Mouse (Mus musculus) embryonic facial prominence, embryonic 14.5 days (tissue): ENCODE data around the gene Thumpd3. TPM values are rescaled to one million over a fixed set of nuclear protein-coding genes. Genes with fewer than 3 reads are reported as not detected.

Experiments used
- ATAC-seq: fragments of 200-750 bp; cut with Nextera tagmentation; 2 replicates; pipeline ENCODE4 v1.8.0; 2017; ENCODE audit warnings: low read depth, moderate number of reproducible peaks, moderate TSS enrichment
- DNase-seq: peaks from one replicate; pipeline ENCODE4 v3.0.0-alpha.2; 2015; ENCODE audit warnings: low spot score
- H3K27ac ChIP-seq: fragments of 300-500 bp; sonication (generic); replicated peaks from 2 replicates; pipeline ENCODE4 v1.5.1; 2014; ENCODE audit warnings: low read depth, mild to moderate bottlenecking, low read length, moderate library complexity
- H3K27me3 ChIP-seq: fragments of 300-500 bp; sonication (generic); replicated peaks from 2 replicates; pipeline ENCODE4 v1.6.1; 2014; ENCODE audit warnings: low read length; ENCODE audit not compliant: control insufficient read depth, insufficient read depth
- H3K36me3 ChIP-seq: fragments of 300-500 bp; sonication (generic); 2 replicates; pipeline ENCODE4 v1.6.1; 2014; ENCODE audit warnings: low read length, mixed read lengths; ENCODE audit not compliant: control insufficient read depth, insufficient read depth
- H3K4me1 ChIP-seq: fragments of 300-500 bp; sonication (generic); 2 replicates; pipeline ENCODE4 v1.6.1; 2014; ENCODE audit warnings: antibody characterized with exemption, low read length; ENCODE audit not compliant: control insufficient read depth, insufficient read depth
- H3K4me2 ChIP-seq: fragments of 300-500 bp; sonication (generic); 2 replicates; pipeline ENCODE4 v1.6.1; 2014; ENCODE audit warnings: low read depth, mild to moderate bottlenecking, low read length, moderate library complexity, mixed read lengths
- H3K4me3 ChIP-seq: fragments of 300-500 bp; sonication (generic); 2 replicates; pipeline ENCODE4 v1.5.1; 2014; ENCODE audit warnings: low read depth, mild to moderate bottlenecking, low read length
- H3K9ac ChIP-seq: fragments of 300-500 bp; sonication (generic); 2 replicates; pipeline ENCODE4 v1.6.1; 2014; ENCODE audit warnings: low read depth, mild to moderate bottlenecking, low read length, moderate library complexity, mixed read lengths
- H3K9me3 ChIP-seq: fragments of 300-500 bp; sonication (generic); 2 replicates; pipeline ENCODE4 v1.6.1; 2016; ENCODE audit warnings: low read length; ENCODE audit not compliant: control insufficient read depth
- WGBS: fragments of 180-500 bp; shearing (Covaris S2); extraction: QIAGEN DNeasy Blood & Tissue Kit; methylation state at CpG from one replicate; pipeline ENCODE4 v1.1.7; 2014; 5-methylcytosine and 5-hydroxymethylcytosine counted together
- polyA plus RNA-seq: library from polyadenylated mRNA; unstranded; fragments of >200 nt; fragmentation: Nextera tagmentation; extraction: Ambion mirVana; gene quantifications from 2 replicates; pipeline ENCODE4 v1.2.1, GENCODE M21; 2014

The Thumpd3 gene
- polyA plus RNA-seq, 1 experiment from 2014 or later: 36.1 TPM

GRCm38 (mm10) chr6:113063363-113063762 lies 17.3 kb downstream of the Thumpd3 start:
- Histone ChIP-seq H3K9me3 (no peaks in the 10 kb centered on the region), H3K9ac (no peak overlapping the region), H3K4me1 (no peaks in the 10 kb centered on the region), H3K27ac (no peak overlapping the region), H3K4me2 (no peak overlapping the region), H3K27me3 (no peaks in the 10 kb centered on the region), H3K36me3 (peaks cover 96% of the 10 kb centered on the region), H3K4me3 (no peak overlapping the region)
- no peak for DNase-seq
- ATAC-seq: no peak
- WGBS: 89% methylated on average over 10 of the region's 10 CpGs

GRCm38 (mm10) chr6:113065186-113065585 lies 19.2 kb downstream of the Thumpd3 start:
- ATAC-seq: no peak
- Histone ChIP-seq H3K9ac (no peak overlapping the region), H3K36me3 (peaks cover 98% of the 10 kb centered on the region), H3K4me3 (no peak overlapping the region), H3K9me3 (no peaks in the 10 kb centered on the region), H3K4me1 (no peaks in the 10 kb centered on the region), H3K27ac (no peak overlapping the region), H3K4me2 (no peak overlapping the region), H3K27me3 (no peaks in the 10 kb centered on the region)
- no peak for DNase-seq
- 87% methylated on average over 3 of the region's 3 CpGs for WGBS

- Histone ChIP-seq H3K36me3 (peaks cover 62% of the 10 kb centered on the region), H3K4me2 (no peak overlapping the region), H3K4me3 (no peak overlapping the region), H3K27ac (no peak overlapping the region), H3K4me1 (peaks cover 7% of the 10 kb centered on the region), H3K27me3 (no peaks in the 10 kb centered on the region), H3K9ac (no peak overlapping the region), H3K9me3 (no peaks in the 10 kb centered on the region)
- 100% methylated on average over 1 of the region's 1 CpGs for WGBS
- no peak for DNase-seq
- ATAC-seq: no peak
Measured at GRCm38 (mm10) chr6:113069154-113069553, 23.1 kb downstream of the Thumpd3 start.

GRCm38 (mm10) chr6:113075261-113075660 lies 29.2 kb downstream of the Thumpd3 start:
- H3K36me3 ChIP-seq: peaks cover 1% of the 10 kb centered on the region; the same call in 1 of the 2 replicates
- H3K4me1 ChIP-seq: peaks cover 24% of the 10 kb centered on the region
- H3K4me3 ChIP-seq: peak overlapping the region; percentile 98
- H3K27me3 ChIP-seq: no peaks in the 10 kb centered on the region
- H3K4me2 ChIP-seq: peak overlapping the region; percentile 66
- no peaks in the 10 kb centered on the region for H3K9me3 ChIP-seq
- 21% methylated on average over 3 of the region's 3 CpGs for WGBS
- H3K27ac ChIP-seq: peak overlapping the region; percentile 100
- peak overlapping the region; percentile 99 for H3K9ac ChIP-seq
- peak; percentile 44 for DNase-seq
- no peak for ATAC-seq

- peak overlapping the region; percentile 98 for H3K4me3 ChIP-seq
- H3K4me2 ChIP-seq: peak overlapping the region; percentile 66
- H3K4me1 ChIP-seq: peaks cover 24% of the 10 kb centered on the region
- ATAC-seq (peak; percentile 89), DNase-seq (peak; percentile 99)
- WGBS: under 1% methylated on average over 22 of the region's 55 CpGs
- peak overlapping the region; percentile 99 for H3K9ac ChIP-seq
- H3K9me3 ChIP-seq: no peaks in the 10 kb centered on the region
- peak overlapping the region; percentile 100 for H3K27ac ChIP-seq
- H3K27me3 ChIP-seq: no peaks in the 10 kb centered on the region
- H3K36me3 ChIP-seq: no peaks in the 10 kb centered on the region
Measured at GRCm38 (mm10) chr6:113076012-113076685, 30.1 kb downstream of the Thumpd3 start.

GRCm38 (mm10) chr6:113076686-113077516 lies 30.9 kb downstream of the Thumpd3 start, which contains the start of gene Setd5:
Setd5 (plus strand) TSS chr6:113077365.
- 0% methylated on average over 30 of the region's 91 CpGs for WGBS

GRCm38 (mm10) chr6:113077569-113078030 lies 31.6 kb downstream of the Thumpd3 start:
- no peak for ATAC-seq

More at GRCm38 (mm10) chr6:113076686-113077516, 30.9 kb downstream of the Thumpd3 start, which contains the start of gene Setd5:
- DNase-seq (peak; percentile 99), ATAC-seq (peak; percentile 93)
- no peaks in the 10 kb centered on the region for H3K27me3 ChIP-seq
- peak within 1 kb of the TSS; percentile 98 for H3K4me3 ChIP-seq
- peak within 1 kb of the TSS; percentile 100 for H3K27ac ChIP-seq
- H3K9ac ChIP-seq: peak within 1 kb of the TSS; percentile 99
- no peaks in the 10 kb centered on the region for H3K36me3 ChIP-seq
- H3K4me2 ChIP-seq: peak within 1 kb of the TSS; percentile 89
- no peaks in the 10 kb centered on the region for H3K9me3 ChIP-seq
- H3K4me1 ChIP-seq: peaks cover 28% of the 10 kb centered on the region

GRCm38 (mm10) chr6:113078031-113078721 lies 32.2 kb downstream of the Thumpd3 start:
- Histone ChIP-seq H3K4me2 (peak overlapping the region; percentile 89), H3K9ac (peak overlapping the region; percentile 99), H3K9me3 (no peaks in the 10 kb centered on the region), H3K27ac (peak overlapping the region; percentile 100), H3K36me3 (no peaks in the 10 kb centered on the region), H3K27me3 (no peaks in the 10 kb centered on the region), H3K4me1 (peaks cover 28% of the 10 kb centered on the region), H3K4me3 (peak overlapping the region; percentile 98)
- ATAC-seq: no peak
- DNase-seq: peak; percentile 42
- WGBS: under 1% methylated on average over 18 of the region's 18 CpGs

More at GRCm38 (mm10) chr6:113077569-113078030, 31.6 kb downstream of the Thumpd3 start:
- H3K27ac ChIP-seq: peak overlapping the region; percentile 100
- peak; percentile 19 for DNase-seq
- no peaks in the 10 kb centered on the region for H3K36me3 ChIP-seq
- H3K9me3 ChIP-seq: no peaks in the 10 kb centered on the region
- H3K4me2 ChIP-seq: peak overlapping the region; percentile 89
- no peaks in the 10 kb centered on the region for H3K27me3 ChIP-seq
- H3K4me1 ChIP-seq: peaks cover 28% of the 10 kb centered on the region
- H3K4me3 ChIP-seq: peak overlapping the region; percentile 98
- peak overlapping the region; percentile 99 for H3K9ac ChIP-seq
- WGBS: 0% methylated on average over 25 of the region's 28 CpGs
